Mouse (Mus musculus): ENCODE measurements around the gene Alox8. TPM values are rescaled to one million over a fixed set of nuclear protein-coding genes. Genes with fewer than 3 reads are reported as not detected.

The Alox8 gene
- polyA plus RNA-seq, 1 experiment: 0.05 TPM

- Histone ChIP-seq H3K36me3 (ENCODE audit: control insufficient read depth, insufficient read depth, low read length) (no peaks in the 10 kb centered on the region), H3K27me3 (ENCODE audit: control insufficient read depth, insufficient read depth, low read length) (no peaks in the 10 kb centered on the region), H3K4me1 (ENCODE audit: control insufficient read depth, insufficient read depth, low read length) (peaks cover 9% of the 10 kb centered on the region), H3K27ac (ENCODE audit: control insufficient read depth, insufficient read depth, low read depth, low read length) (no peak overlapping the region), H3K4me3 (ENCODE audit: control insufficient read depth, low read depth, low read length) (no peak overlapping the region)
- TF ChIP-seq POLR2A (IDR thresholded peaks at IDR 0.05; ENCODE audit: control insufficient read depth, low read depth, low read length): no peak
- TF ChIP-seq CTCF (IDR thresholded peaks at IDR 0.05; ENCODE audit: control insufficient read depth, insufficient read depth, insufficient replicate concordance, low read depth, low read length): no peak
Observed at GRCm38 (mm10) chr11:69185031-69185430, 12.6 kb downstream of the Alox8 start.

DNA sequence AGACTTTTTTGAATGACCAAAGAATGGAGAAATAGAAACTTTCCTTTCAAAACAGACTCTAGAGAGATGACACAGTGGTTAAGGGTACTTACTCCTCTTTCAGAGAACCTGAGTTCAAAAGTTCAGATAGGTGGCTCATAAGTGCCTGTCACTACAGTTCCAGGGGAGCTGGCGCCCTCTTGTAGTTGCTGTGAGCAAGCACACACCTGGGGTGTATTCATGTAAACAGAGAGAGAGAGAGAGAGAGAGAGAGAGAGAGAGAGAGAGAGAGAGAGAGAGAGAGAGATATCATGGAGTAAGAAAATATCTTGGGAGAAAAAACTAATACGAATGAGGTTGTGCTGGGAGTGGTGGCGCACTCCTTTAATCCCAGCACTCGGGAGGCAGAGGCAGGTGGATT lies 17.5 kb downstream of the Alox8 start:
- H3K27ac ChIP-seq (ENCODE audit: control insufficient read depth, insufficient read depth, low read depth, low read length): no peak overlapping the region
- no peaks in the 10 kb centered on the region for H3K36me3 ChIP-seq (ENCODE audit: control insufficient read depth, insufficient read depth, low read length)
- peaks cover 9% of the 10 kb centered on the region for H3K4me1 ChIP-seq (ENCODE audit: control insufficient read depth, insufficient read depth, low read length)
- H3K4me3 ChIP-seq (ENCODE audit: control insufficient read depth, low read depth, low read length): no peak overlapping the region
- TF ChIP-seq CTCF (IDR thresholded peaks at IDR 0.05; ENCODE audit: control insufficient read depth, insufficient read depth, insufficient replicate concordance, low read depth, low read length) (no peak), POLR2A (IDR thresholded peaks at IDR 0.05; ENCODE audit: control insufficient read depth, low read depth, low read length) (no peak)
- H3K27me3 ChIP-seq (ENCODE audit: control insufficient read depth, insufficient read depth, low read length): no peaks in the 10 kb centered on the region

DNA sequence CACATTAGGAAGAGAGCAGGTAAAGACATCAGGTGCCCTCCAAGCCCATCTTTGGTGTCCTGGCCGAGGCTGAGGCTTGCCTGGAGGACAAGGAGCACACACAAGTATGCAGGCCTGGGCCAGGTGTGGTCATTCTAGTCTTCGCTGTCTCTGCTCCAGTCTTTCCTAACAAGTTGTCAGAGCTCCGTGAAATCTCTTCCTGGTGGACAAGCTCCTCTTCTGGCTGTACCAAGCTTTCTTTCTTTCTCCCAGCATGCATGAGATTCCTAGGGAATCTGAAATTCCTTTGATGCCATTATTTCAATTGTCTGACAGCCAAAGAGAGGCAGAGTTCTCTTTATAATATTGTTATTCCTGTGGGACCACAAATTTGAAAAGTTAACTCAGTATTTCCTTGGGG lies 18.1 kb downstream of the Alox8 start:
- H3K4me1 ChIP-seq (ENCODE audit: control insufficient read depth, insufficient read depth, low read length): peaks cover 9% of the 10 kb centered on the region
- TF ChIP-seq POLR2A (IDR thresholded peaks at IDR 0.05; ENCODE audit: control insufficient read depth, low read depth, low read length): no peak
- TF ChIP-seq CTCF (IDR thresholded peaks at IDR 0.05; ENCODE audit: control insufficient read depth, insufficient read depth, insufficient replicate concordance, low read depth, low read length): no peak
- H3K27me3 ChIP-seq (ENCODE audit: control insufficient read depth, insufficient read depth, low read length): no peaks in the 10 kb centered on the region
- no peak overlapping the region for H3K4me3 ChIP-seq (ENCODE audit: control insufficient read depth, low read depth, low read length)
- H3K27ac ChIP-seq (ENCODE audit: control insufficient read depth, insufficient read depth, low read depth, low read length): no peak overlapping the region
- no peaks in the 10 kb centered on the region for H3K36me3 ChIP-seq (ENCODE audit: control insufficient read depth, insufficient read depth, low read length)

- Histone ChIP-seq H3K27ac (ENCODE audit: control insufficient read depth, insufficient read depth, low read depth, low read length) (no peak overlapping the region), H3K36me3 (ENCODE audit: control insufficient read depth, insufficient read depth, low read length) (no peaks in the 10 kb centered on the region), H3K27me3 (ENCODE audit: control insufficient read depth, insufficient read depth, low read length) (no peaks in the 10 kb centered on the region), H3K4me3 (ENCODE audit: control insufficient read depth, low read depth, low read length) (no peak overlapping the region), H3K4me1 (ENCODE audit: control insufficient read depth, insufficient read depth, low read length) (peaks cover 9% of the 10 kb centered on the region)
- TF ChIP-seq POLR2A (IDR thresholded peaks at IDR 0.05; ENCODE audit: control insufficient read depth, low read depth, low read length) (no peak), CTCF (IDR thresholded peaks at IDR 0.05; ENCODE audit: control insufficient read depth, insufficient read depth, insufficient replicate concordance, low read depth, low read length) (no peak)
Observed at GRCm38 (mm10) chr11:69178525-69178924, 19.1 kb downstream of the Alox8 start.

GRCm38 (mm10) chr11:69174722-69175121 lies 22.9 kb downstream of the Alox8 start:
- Histone ChIP-seq H3K27me3 (ENCODE audit: control insufficient read depth, insufficient read depth, low read length) (no peaks in the 10 kb centered on the region), H3K4me1 (ENCODE audit: control insufficient read depth, insufficient read depth, low read length) (peaks cover 4% of the 10 kb centered on the region), H3K27ac (ENCODE audit: control insufficient read depth, insufficient read depth, low read depth, low read length) (no peak overlapping the region), H3K36me3 (ENCODE audit: control insufficient read depth, insufficient read depth, low read length) (no peaks in the 10 kb centered on the region), H3K4me3 (ENCODE audit: control insufficient read depth, low read depth, low read length) (no peak overlapping the region)
- TF ChIP-seq CTCF (IDR thresholded peaks at IDR 0.05; ENCODE audit: control insufficient read depth, insufficient read depth, insufficient replicate concordance, low read depth, low read length) (no peak), POLR2A (IDR thresholded peaks at IDR 0.05; ENCODE audit: control insufficient read depth, low read depth, low read length) (no peak)

- TF ChIP-seq POLR2A (IDR thresholded peaks at IDR 0.05; ENCODE audit: control insufficient read depth, low read depth, low read length) (no peak), CTCF (IDR thresholded peaks at IDR 0.05; ENCODE audit: control insufficient read depth, insufficient read depth, insufficient replicate concordance, low read depth, low read length) (no peak)
- H3K27ac ChIP-seq (ENCODE audit: control insufficient read depth, insufficient read depth, low read depth, low read length): no peak overlapping the region
- no peaks in the 10 kb centered on the region for H3K27me3 ChIP-seq (ENCODE audit: control insufficient read depth, insufficient read depth, low read length)
Observed at GRCm38 (mm10) chr11:69172606-69173005, 25.0 kb downstream of the Alox8 start.

DNA sequence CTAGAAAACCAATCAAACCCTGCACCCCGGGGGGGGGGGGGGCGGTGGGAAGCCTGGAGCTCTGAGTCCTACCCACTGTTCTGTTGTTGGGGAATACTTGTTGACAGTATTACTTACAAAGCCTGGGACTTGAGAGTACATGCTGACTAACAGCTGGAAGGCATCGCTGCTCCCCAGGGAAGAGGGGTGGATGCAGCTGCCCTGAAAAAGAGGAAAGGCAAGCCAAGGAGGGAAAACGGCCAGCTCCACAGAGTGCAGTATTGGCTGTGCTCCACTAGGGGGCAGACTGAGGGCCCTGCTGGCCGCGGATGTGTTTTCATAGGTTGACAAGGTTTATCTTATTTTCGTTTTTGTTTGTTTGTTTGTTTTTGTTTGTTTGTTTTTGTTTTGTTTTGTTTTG lies 26.0 kb downstream of the Alox8 start:
- no peak for TF ChIP-seq POLR2A (IDR thresholded peaks at IDR 0.05; ENCODE audit: control insufficient read depth, low read depth, low read length)
- TF ChIP-seq CTCF (IDR thresholded peaks at IDR 0.05; ENCODE audit: control insufficient read depth, insufficient read depth, insufficient replicate concordance, low read depth, low read length): peak; percentile 96
- Histone ChIP-seq H3K27ac (ENCODE audit: control insufficient read depth, insufficient read depth, low read depth, low read length) (no peak overlapping the region), H3K4me3 (ENCODE audit: control insufficient read depth, low read depth, low read length) (no peak overlapping the region), H3K27me3 (ENCODE audit: control insufficient read depth, insufficient read depth, low read length) (no peaks in the 10 kb centered on the region), H3K4me1 (ENCODE audit: control insufficient read depth, insufficient read depth, low read length) (peaks cover 5% of the 10 kb centered on the region), H3K36me3 (ENCODE audit: control insufficient read depth, insufficient read depth, low read length) (no peaks in the 10 kb centered on the region)

More at GRCm38 (mm10) chr11:69172606-69173005, 25.0 kb downstream of the Alox8 start:
- H3K4me1 ChIP-seq (ENCODE audit: control insufficient read depth, insufficient read depth, low read length): peaks cover 4% of the 10 kb centered on the region
- no peaks in the 10 kb centered on the region for H3K36me3 ChIP-seq (ENCODE audit: control insufficient read depth, insufficient read depth, low read length)
- no peak overlapping the region for H3K4me3 ChIP-seq (ENCODE audit: control insufficient read depth, low read depth, low read length)

GRCm38 (mm10) chr11:69169313-69169712 lies 28.3 kb downstream of the Alox8 start:
- Histone ChIP-seq H3K4me3 (ENCODE audit: control insufficient read depth, low read depth, low read length) (no peak overlapping the region), H3K27ac (ENCODE audit: control insufficient read depth, insufficient read depth, low read depth, low read length) (no peak overlapping the region), H3K4me1 (ENCODE audit: control insufficient read depth, insufficient read depth, low read length) (peaks cover 10% of the 10 kb centered on the region), H3K27me3 (ENCODE audit: control insufficient read depth, insufficient read depth, low read length) (no peaks in the 10 kb centered on the region), H3K36me3 (ENCODE audit: control insufficient read depth, insufficient read depth, low read length) (no peaks in the 10 kb centered on the region)
- TF ChIP-seq CTCF (IDR thresholded peaks at IDR 0.05; ENCODE audit: control insufficient read depth, insufficient read depth, insufficient replicate concordance, low read depth, low read length): no peak
- no peak for TF ChIP-seq POLR2A (IDR thresholded peaks at IDR 0.05; ENCODE audit: control insufficient read depth, low read depth, low read length)
